Mouse (Mus musculus) intestine, embryonic 15.5 days (tissue): ENCODE measurements around the gene Tgfbr1. TPM values are rescaled to one million over a fixed set of nuclear protein-coding genes. Genes with fewer than 3 reads are reported as not detected.

ENCODE experiments used
- ATAC-seq: fragments of 200-750 bp; cut with Nextera tagmentation; 2 replicates; pipeline ENCODE4 v1.8.0; 2017; ENCODE audit warnings: moderate TSS enrichment, moderate library complexity
- H3K27ac ChIP-seq: fragments of 300-500 bp; sonication (generic); 2 replicates; pipeline ENCODE4 v1.5.1; 2015; ENCODE audit warnings: mild to moderate bottlenecking, inconsistent platforms
- H3K27me3 ChIP-seq: fragments of 300-500 bp; sonication (generic); replicated peaks from 2 replicates; pipeline ENCODE4 v1.6.1; 2015; ENCODE audit warnings: inconsistent platforms
- H3K36me3 ChIP-seq: fragments of 300-500 bp; sonication (generic); 2 replicates; pipeline ENCODE4 v1.6.1; 2015; ENCODE audit warnings: inconsistent platforms
- H3K4me1 ChIP-seq: fragments of 300-500 bp; sonication (generic); replicated peaks from 2 replicates; pipeline ENCODE4 v1.6.1; 2015; ENCODE audit warnings: inconsistent platforms
- H3K4me2 ChIP-seq: fragments of 300-500 bp; sonication (generic); replicated peaks from 2 replicates; pipeline ENCODE4 v1.6.1; 2015; ENCODE audit warnings: mild to moderate bottlenecking, inconsistent platforms
- H3K4me3 ChIP-seq: fragments of 300-500 bp; sonication (generic); replicated peaks from 2 replicates; pipeline ENCODE4 v1.5.1; 2015; ENCODE audit warnings: inconsistent platforms
- H3K9ac ChIP-seq: fragments of 300-500 bp; sonication (generic); 2 replicates; pipeline ENCODE4 v1.6.1; 2015; ENCODE audit warnings: inconsistent platforms
- H3K9me3 ChIP-seq: fragments of 300-500 bp; sonication (generic); 2 replicates; pipeline ENCODE4 v1.6.1; 2016; ENCODE audit warnings: inconsistent platforms
- WGBS: fragments of 180-500 bp; shearing (Covaris S2); methylation state at CpG from one replicate; pipeline ENCODE4 v1.1.7; 2015; 5-methylcytosine and 5-hydroxymethylcytosine counted together
- polyA plus RNA-seq: library from polyadenylated mRNA; unstranded; fragments of >200 nt; fragmentation: Nextera tagmentation; extraction: Ambion mirVana; gene quantifications from 2 replicates; pipeline ENCODE4 v1.2.1, GENCODE M21; 2015

Gene Tgfbr1
- 24.3 and 28.0 TPM in 2 replicates for polyA plus RNA-seq

- Histone ChIP-seq H3K4me1 (0 out of 2 replicates have a peak, but pooled peaks cover 2% of the 10 kb centered on the region), H3K4me3 (peak within 1 kb of the TSS; percentile 96), H3K27me3 (no peaks in the 10 kb centered on the region), H3K9ac (peak within 1 kb of the TSS; percentile 85), H3K9me3 (no peaks in the 10 kb centered on the region), H3K36me3 (no peaks in the 10 kb centered on the region), H3K27ac (peak within 1 kb of the TSS; percentile 95), H3K4me2 (peak within 1 kb of the TSS; percentile 98)
- ATAC-seq: peak; percentile 99
- WGBS: under 1% methylated on average over 61 of the region's 65 CpGs
These were observed at the start of gene Tgfbr1 for GRCm38 (mm10) chr4:47352803-47353388. Gene Tgfbr1, plus strand, starts transcription at chr4:47353222.

DNA sequence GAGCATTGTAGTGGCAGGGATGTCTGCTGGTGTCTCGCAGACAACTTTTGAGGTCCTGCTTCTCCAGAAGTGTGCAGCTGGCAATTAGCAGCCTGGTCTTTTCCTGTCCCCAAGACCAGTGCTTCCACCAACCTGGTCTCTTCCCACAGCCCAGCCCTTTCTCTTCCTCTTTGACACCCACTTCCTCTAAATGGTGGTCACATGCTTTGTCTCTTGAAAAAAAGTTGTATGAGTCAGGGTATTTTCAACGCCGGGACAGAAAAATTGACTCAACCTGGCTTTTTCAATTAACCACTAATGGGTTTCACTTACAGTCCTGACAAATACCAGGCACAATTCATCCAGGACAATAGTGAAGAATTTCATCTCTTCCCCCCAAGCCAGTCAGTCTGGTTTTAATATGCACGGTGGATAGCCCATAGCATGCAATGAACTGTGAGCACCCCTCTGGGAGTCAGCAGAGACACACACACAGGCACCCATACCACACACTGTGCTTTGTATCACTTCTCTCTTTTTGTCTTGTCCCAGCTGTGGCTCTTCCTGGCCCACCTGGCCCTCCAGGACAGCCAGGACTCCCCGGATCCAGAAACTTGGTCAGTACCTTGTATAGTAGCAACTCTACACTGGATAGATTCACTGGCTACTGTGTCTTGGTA is 49.6 kb upstream of the Tgfbr1 start:
- Histone ChIP-seq H3K4me2 (no peak overlapping the region), H3K4me3 (no peak overlapping the region), H3K27me3 (no peaks in the 10 kb centered on the region), H3K9ac (no peak overlapping the region), H3K4me1 (no peaks in the 10 kb centered on the region), H3K36me3 (no peaks in the 10 kb centered on the region), H3K9me3 (peaks cover 4% of the 10 kb centered on the region; the same call in 1 of the 2 replicates), H3K27ac (no peak overlapping the region)
- no peak for ATAC-seq
- WGBS: 66% methylated on average over 5 of the region's 5 CpGs

- Histone ChIP-seq H3K27ac (no peak overlapping the region), H3K36me3 (no peaks in the 10 kb centered on the region), H3K4me3 (no peak overlapping the region), H3K4me2 (no peak overlapping the region), H3K9me3 (no peaks in the 10 kb centered on the region), H3K4me1 (0 out of 2 replicates have a peak, but pooled peaks cover 3% of the 10 kb centered on the region), H3K9ac (no peak overlapping the region), H3K27me3 (no peaks in the 10 kb centered on the region)
- WGBS: 77% methylated on average over 12 of the region's 12 CpGs
- peak; percentile 54; the same call in 1 of the 2 replicates for ATAC-seq
These were observed 43.0 kb upstream of the Tgfbr1 start for GRCm38 (mm10) chr4:47309886-47310625.

GRCm38 (mm10) chr4:47310812-47311211 is 42.2 kb upstream of the Tgfbr1 start:
- Histone ChIP-seq H3K4me3 (no peak overlapping the region), H3K9me3 (no peaks in the 10 kb centered on the region), H3K27me3 (no peaks in the 10 kb centered on the region), H3K9ac (no peak overlapping the region), H3K4me2 (no peak overlapping the region), H3K36me3 (no peaks in the 10 kb centered on the region), H3K4me1 (0 out of 2 replicates have a peak, but pooled peaks cover 3% of the 10 kb centered on the region), H3K27ac (no peak overlapping the region)
- ATAC-seq: peak; percentile 76
- 58% methylated on average over 6 of the region's 6 CpGs for WGBS

- H3K4me3 ChIP-seq: no peak overlapping the region
- H3K4me2 ChIP-seq: no peak overlapping the region
- 91% methylated on average over 6 of the region's 6 CpGs for WGBS
- H3K4me1 ChIP-seq: 0 out of 2 replicates have a peak, but pooled peaks cover 3% of the 10 kb centered on the region
- no peak overlapping the region for H3K27ac ChIP-seq
- H3K9ac ChIP-seq: no peak overlapping the region
- ATAC-seq: no peak
- H3K9me3 ChIP-seq: no peaks in the 10 kb centered on the region
- H3K36me3 ChIP-seq: no peaks in the 10 kb centered on the region
- no peaks in the 10 kb centered on the region for H3K27me3 ChIP-seq
These were observed 41.6 kb upstream of the Tgfbr1 start for GRCm38 (mm10) chr4:47311467-47311866.

DNA sequence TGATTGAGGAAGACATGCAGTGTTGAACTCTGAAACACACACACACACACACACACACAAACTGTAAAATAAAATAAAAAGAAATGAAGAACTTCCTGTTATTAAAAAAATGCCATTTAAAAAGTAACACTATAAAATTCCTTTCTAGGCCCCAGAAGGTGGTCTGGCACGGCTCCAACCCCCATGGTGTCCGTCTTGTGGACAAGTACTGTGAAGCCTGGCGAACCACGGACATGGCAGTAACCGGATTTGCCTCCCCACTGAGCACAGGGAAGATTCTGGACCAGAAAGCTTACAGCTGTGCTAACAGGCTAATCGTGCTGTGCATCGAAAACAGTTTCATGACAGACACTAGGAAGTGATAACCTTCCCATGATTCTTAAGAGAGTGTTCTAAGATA is 41.1 kb upstream of the Tgfbr1 start:
- no peak overlapping the region for H3K4me2 ChIP-seq
- no peak overlapping the region for H3K4me3 ChIP-seq
- H3K4me1 ChIP-seq: 0 out of 2 replicates have a peak, but pooled peaks cover 3% of the 10 kb centered on the region
- no peaks in the 10 kb centered on the region for H3K27me3 ChIP-seq
- no peak for ATAC-seq
- no peak overlapping the region for H3K27ac ChIP-seq
- H3K9ac ChIP-seq: no peak overlapping the region
- H3K9me3 ChIP-seq: no peaks in the 10 kb centered on the region
- WGBS: 60% methylated on average over 7 of the region's 7 CpGs
- no peaks in the 10 kb centered on the region for H3K36me3 ChIP-seq

GRCm38 (mm10) chr4:47312676-47313075 is 40.3 kb upstream of the Tgfbr1 start:
- no peaks in the 10 kb centered on the region for H3K36me3 ChIP-seq
- H3K9me3 ChIP-seq: no peaks in the 10 kb centered on the region
- no peak overlapping the region for H3K4me3 ChIP-seq
- no peak for ATAC-seq
- no peaks in the 10 kb centered on the region for H3K27me3 ChIP-seq
- WGBS: 73% methylated on average over 14 of the region's 14 CpGs
- H3K9ac ChIP-seq: no peak overlapping the region
- 0 out of 2 replicates have a peak, but pooled peaks cover 3% of the 10 kb centered on the region for H3K4me1 ChIP-seq
- no peak overlapping the region for H3K27ac ChIP-seq
- H3K4me2 ChIP-seq: no peak overlapping the region

DNA sequence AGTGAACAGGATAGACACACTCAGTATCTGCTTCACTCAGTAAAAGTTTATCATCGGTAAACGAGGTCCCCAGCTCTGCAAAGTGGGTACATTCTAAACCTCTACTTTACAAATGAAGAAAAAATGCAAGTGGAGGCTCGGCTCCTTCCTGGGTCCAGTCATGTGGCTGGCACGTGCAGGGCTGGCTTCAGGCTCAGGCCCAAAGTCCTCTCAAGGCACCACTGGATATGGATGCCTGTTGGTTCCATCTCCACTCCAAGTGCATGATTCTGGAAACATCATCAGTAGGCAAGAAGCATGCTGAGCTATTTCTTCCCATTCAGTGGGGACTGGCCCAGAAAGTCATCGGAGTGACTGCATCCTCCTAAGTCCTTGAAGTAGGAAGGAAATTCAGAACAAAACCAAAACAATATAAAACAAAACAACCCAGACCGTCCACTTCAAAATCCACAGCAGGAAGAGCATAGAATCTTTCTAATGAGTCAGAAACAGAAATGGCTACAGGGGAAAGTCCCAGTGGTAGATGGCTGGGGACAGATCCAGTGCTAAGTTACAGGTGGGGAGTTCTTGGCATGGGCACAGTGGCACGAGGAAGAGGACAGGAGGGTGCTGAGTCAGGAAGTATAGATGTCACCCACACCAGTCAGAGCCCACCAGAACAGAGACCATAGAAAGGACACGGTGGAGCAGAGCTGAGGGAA is 39.2 kb upstream of the Tgfbr1 start:
- Histone ChIP-seq H3K27me3 (no peaks in the 10 kb centered on the region), H3K27ac (no peak overlapping the region), H3K9me3 (no peaks in the 10 kb centered on the region), H3K9ac (no peak overlapping the region), H3K4me1 (0 out of 2 replicates have a peak, but pooled peaks cover 3% of the 10 kb centered on the region), H3K36me3 (no peaks in the 10 kb centered on the region), H3K4me3 (no peak overlapping the region), H3K4me2 (no peak overlapping the region)
- 85% methylated on average over 8 of the region's 8 CpGs for WGBS
- ATAC-seq: no peak

DNA sequence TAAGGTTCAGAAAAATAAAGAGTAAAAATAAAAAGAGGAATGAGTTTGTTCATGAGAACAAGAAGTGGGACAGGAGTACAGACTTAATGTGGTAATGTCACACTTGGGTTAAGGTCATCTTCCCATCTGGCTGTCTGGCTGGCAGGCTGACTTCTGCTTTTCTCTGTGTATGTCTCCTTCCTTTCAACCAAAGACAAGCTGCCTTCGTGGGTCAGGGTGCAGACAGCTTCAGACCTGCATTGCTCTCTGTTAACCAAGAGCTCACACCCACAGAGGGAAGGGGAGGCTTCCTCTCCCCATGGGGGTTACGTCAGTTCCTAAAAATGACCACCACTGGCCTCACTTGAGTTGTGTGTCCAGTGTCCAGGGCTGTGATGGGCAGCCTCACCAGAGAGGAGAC is 37.6 kb upstream of the Tgfbr1 start:
- Histone ChIP-seq H3K4me3 (no peak overlapping the region), H3K9me3 (no peaks in the 10 kb centered on the region), H3K9ac (no peak overlapping the region), H3K27ac (no peak overlapping the region), H3K36me3 (no peaks in the 10 kb centered on the region), H3K4me1 (0 out of 2 replicates have a peak, but pooled peaks cover 3% of the 10 kb centered on the region), H3K27me3 (no peaks in the 10 kb centered on the region), H3K4me2 (no peak overlapping the region)
- 76% methylated on average over 2 of the region's 2 CpGs for WGBS
- no peak for ATAC-seq

GRCm38 (mm10) chr4:47316432-47316831 is 36.6 kb upstream of the Tgfbr1 start:
- H3K4me3 ChIP-seq: no peak overlapping the region
- H3K4me2 ChIP-seq: no peak overlapping the region
- H3K9me3 ChIP-seq: no peaks in the 10 kb centered on the region
- no peaks in the 10 kb centered on the region for H3K27me3 ChIP-seq
- 0 out of 2 replicates have a peak, but pooled peaks cover 3% of the 10 kb centered on the region for H3K4me1 ChIP-seq
- H3K36me3 ChIP-seq: no peaks in the 10 kb centered on the region
- WGBS: 77% methylated on average over 6 of the region's 6 CpGs
- no peak for ATAC-seq
- no peak overlapping the region for H3K9ac ChIP-seq
- H3K27ac ChIP-seq: no peak overlapping the region

- H3K27me3 ChIP-seq: no peaks in the 10 kb centered on the region
- H3K4me3 ChIP-seq: no peak overlapping the region
- H3K36me3 ChIP-seq: no peaks in the 10 kb centered on the region
- WGBS: 60% methylated on average over 10 of the region's 10 CpGs
- no peaks in the 10 kb centered on the region for H3K4me1 ChIP-seq
- no peaks in the 10 kb centered on the region for H3K9me3 ChIP-seq
- H3K9ac ChIP-seq: no peak overlapping the region
- no peak for ATAC-seq
- H3K4me2 ChIP-seq: no peak overlapping the region
- H3K27ac ChIP-seq: no peak overlapping the region
These were observed 33.3 kb upstream of the Tgfbr1 start for GRCm38 (mm10) chr4:47319561-47320321.
